Mouse (Mus musculus): ENCODE measurements around the gene Ssr2.

DNA sequence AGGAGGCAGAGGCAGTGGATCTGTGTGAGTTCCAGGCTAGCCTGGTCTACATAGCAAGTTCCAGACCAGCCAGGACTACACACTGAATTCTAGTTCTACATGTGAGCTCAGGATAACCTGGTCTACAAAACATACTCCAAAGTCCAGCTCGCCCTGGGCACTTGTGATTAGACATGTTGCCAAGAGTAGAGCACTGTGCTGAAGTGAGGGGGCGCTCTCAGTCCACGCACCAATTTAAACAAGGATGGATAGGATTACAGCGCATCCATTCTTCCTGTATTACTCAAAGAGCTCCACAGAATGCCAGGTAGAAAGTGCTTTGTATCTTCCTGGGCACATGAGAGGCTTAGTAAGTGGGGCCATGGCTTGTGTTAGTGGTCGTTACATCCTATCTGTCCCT, 31.2 kb upstream of the Ssr2 start:
- TF ChIP-seq HCFC1 (IDR thresholded peaks at IDR 0.05; ENCODE audit: borderline replicate concordance, insufficient read depth, low read length) (no peak), ZNF384 (IDR thresholded peaks at IDR 0.05; ENCODE audit: low read depth, low read length) (no peak), MAFK (IDR thresholded peaks at IDR 0.05; ENCODE audit: insufficient read depth, low read depth, low read length) (no peak), CHD2 (IDR thresholded peaks at IDR 0.05; ENCODE audit: low read depth, low read length) (no peak)

Data from ES-E14 (cell line).